Mouse (Mus musculus): ENCODE measurements at regions not wholly inside any gene's neighbourhood (a gene's known extent, or its start where the extent isn't known, plus 50 kb on each side); places are given as distances from the start of the nearest gene placed in this dataset.

DNA sequence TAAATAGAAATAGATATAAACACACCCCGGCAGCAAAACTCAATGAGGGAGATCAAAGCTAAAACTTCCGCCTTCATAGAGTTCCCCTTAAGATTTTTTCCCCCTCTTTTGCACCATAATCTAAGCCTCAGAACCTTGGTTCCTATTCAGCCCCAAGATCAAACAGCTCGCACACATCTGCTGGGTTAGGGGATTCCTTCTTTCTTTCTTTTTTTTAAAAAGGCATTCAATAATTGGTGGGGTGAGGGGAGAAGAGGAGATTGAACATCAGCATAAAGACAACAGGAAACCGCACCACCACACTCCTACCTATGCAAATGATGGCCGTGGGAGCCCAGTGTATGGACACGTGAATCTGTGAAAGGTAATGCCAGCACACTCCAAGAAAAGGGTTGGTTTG lies 229.5 kb upstream of the Hes1 start:
- no peak for DNase-seq (ENCODE audit: low spot score in 2 of 2)

DNA sequence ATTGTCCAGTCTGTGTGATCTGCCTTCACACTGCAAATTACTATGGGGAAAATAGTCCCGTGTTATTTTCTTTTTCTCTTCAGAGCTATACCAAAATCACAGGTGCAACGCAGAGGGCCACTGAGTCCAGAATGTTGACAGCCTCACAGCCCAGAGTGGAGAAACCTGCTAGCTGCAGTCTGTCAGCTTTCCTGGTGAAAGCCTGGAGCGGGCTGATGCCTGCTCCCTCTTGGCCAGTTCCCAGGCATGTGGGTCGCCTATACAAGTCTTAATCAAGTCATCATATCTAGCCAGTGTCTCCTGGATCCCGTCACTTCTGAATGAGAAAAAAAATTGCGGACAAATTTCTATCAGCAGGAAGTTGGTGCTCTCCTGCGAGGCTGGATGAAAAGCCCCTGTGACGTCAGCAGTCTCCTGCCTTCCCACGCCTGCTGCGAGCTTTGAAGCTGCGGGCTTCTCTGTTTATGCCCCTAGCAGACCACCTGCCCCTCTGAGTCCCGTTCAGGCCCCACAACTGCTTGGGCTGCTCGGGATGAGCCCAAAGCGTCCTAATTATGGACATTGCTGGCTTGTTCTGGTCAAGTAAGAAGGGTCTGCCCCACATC lies 227.1 kb upstream of the Hes1 start:
- no peak for DNase-seq (ENCODE audit: low spot score in 2 of 2)

DNA sequence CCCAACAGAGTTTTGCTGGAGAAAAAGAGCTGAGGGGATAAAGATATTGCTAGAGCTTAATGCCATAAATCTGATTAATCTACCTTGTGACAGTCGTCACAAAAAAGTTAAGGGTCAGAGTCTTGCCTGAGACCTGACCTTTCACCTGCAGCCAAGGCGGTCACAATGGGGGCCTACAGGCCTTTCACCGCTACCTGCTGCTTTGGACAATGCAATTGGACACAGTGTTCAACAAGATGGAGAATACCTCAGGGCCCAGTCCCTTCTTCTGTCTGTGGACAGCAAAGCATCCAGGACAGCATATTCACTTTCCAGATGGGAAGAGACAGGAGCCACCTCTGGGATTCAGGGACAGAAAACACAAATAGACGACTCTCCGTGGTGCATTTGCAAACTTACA lies 226.3 kb upstream of the Hes1 start:
- no peak for DNase-seq (ENCODE audit: low spot score in 2 of 2)

DNA sequence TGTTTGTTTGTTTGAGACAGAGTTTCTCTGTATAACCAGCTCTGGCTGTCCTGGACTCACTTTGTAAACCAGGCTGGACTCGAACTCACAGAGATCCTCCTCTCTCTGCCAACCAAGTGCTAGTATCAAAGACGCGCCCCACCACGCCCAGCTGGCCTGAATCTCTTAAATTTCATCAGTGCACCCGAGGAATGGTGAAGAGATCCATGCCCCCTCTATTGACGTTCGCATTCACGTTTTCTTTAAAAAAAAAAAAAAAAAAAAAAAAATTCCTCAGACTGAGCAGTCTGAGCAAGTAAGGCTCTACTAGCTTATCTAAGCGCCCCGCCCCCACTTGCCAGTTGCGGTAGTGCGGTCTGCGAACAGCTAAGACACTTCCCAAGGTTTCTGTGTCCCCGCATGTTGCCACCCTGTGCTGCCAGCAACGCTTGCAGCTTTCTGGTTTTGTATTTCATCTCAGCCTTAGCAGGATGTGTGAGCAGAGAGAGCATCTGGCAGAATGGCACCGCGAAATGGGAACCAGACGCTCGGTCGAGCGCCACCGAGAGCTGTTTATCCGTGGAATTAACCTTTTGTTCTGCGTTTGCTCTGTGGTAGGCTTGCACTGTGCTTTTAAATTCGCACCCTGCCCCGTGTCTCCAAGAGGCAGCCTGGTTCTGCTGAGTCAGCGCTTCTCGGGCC lies 225.1 kb upstream of the Hes1 start:
- DNase-seq (ENCODE audit: low spot score in 2 of 2), result peak; percentile 77 to 81

DNA sequence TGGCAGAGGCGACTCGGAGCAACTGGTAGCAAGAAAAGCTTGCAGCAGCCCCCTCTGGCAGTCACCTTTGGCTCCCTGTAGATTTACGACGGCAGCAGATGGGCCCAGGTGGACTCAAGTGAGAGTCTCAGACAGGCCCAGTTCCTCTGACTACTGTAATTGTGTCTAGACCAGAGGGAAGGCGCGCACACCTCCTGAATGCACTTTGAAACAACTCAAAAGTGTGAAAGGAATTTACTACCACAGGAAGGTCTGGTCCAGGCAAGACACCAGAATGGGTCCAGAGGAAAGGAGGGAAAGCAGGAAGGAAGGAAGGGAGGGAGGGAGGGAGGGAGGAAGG lies 224.6 kb upstream of the Hes1 start:
- DNase-seq (ENCODE audit: low spot score in 2 of 2), result no peak

DNA sequence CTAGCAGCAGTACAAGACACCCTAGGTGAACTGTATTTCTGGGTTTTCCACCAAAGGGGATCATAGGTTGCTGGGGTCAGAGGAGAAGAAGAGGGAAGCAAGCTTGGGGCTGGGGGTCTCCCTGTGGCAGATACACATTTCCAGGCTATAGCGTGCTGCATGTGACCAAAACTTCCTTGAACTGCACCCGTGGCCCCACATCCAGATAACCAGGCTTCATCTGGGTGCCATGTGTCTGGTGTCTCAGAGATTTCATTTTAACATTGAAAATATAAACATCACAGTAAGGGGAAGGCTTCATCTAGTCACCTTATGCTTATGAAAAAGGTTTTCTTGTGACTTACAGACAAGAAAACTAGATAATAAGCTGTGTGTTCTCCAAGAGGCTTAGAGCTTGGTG lies 223.8 kb upstream of the Hes1 start:
- no peak for DNase-seq (ENCODE audit: low spot score in 2 of 2)

DNA sequence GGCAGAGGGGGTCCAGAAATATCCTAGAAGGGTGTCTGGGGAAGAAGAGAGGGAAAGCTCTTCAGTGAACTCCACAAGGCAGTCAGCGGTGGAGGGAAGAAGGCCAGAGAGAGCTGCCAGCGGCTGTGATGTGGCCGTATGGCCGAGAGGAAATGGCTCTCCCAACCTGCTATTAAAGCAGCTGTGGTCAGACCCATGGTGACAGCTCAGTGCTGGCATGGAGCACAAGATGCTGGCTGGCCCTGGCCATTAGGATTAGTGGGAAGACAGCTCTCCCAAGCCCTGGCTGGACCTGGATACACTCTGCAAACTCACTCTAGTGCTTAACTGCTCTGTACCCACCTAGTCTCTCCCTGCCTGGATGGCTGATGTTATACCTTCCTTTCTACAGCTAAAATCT lies 223.1 kb upstream of the Hes1 start:
- DNase-seq (ENCODE audit: low spot score in 2 of 2), result no peak

DNA sequence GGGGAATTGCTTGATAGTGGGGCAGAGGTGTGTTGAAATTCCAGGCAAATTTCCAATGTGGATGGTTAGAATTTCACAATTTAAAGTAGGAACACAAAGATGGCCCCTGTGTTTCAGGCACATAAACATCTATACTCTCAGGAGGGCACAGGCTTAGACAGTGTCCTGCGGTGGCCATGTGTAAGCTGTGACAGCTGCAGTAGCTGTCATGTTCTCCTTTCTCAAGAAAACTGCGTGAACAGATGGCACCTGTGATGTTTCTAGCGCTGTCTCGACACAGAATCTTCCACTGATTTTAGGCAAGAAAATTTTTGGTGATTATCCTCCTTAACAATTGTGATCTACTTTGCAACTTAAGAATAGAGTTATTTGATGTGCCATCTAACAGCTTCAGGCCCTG lies 222.1 kb upstream of the Hes1 start:
- DNase-seq (ENCODE audit: low spot score in 2 of 2), result no peak

DNA sequence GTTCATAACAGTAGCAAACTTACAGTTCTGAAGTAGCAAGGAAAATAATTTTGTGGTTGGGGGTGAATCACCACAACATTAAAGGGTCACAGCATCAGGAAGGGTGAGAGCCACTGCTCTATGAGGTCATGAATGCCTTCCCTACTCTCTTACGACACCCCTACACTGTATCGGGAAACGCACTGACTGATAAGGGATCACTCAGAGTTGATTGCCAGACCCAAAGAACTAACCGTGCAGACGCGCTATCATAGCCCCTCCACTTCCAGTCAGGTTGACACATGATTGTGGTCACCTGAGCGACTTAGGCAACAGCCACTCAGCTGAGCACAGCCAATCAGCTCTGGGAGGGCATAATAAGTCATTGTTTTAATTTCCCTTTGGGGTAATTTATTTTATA lies 220.7 kb upstream of the Hes1 start:
- no peak for DNase-seq (ENCODE audit: low spot score in 2 of 2)

DNA sequence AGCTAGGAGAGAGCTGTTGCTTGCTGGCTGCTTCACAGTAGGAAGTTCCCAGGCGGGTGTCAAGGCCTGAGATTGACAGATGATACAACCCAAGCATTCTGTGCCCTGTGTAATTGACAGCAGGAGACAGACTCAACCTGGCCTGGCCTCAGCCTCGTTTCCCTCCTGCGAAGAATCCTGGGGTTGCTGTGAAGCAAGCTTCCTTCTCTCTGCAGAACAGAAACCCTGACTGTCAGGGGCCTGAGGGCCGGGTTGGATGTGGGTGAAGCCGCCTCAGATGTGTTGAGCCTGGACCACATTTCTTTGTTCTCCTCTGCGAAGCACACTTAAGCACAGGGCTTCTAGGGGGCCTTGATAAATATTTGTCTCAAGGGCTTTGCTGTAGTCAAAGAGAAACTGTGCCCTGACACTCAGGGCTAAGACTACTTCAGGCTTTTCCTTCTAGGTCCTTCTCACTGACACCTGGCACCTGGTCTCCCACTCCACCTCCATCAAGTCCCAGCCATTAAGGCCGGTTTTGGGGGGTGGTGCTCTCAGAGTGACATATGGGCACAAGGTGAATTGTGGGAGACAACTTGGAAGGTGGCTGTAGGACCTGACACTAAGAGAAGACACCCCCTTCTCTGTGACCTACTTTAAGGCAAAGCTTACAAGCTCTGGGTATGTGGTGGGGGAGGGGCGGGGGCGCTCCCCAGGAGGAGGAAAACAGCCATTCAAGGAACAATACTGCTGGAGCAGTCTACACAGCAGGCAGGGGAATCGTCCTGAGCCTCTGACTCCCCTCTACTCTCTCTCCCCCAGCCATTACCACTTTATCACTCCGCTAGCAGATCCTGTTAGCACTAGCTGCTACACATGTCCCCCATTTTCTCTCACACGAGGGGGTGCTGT lies 219.2 kb upstream of the Hes1 start:
- no peak for DNase-seq (ENCODE audit: low spot score in 2 of 2)

DNA sequence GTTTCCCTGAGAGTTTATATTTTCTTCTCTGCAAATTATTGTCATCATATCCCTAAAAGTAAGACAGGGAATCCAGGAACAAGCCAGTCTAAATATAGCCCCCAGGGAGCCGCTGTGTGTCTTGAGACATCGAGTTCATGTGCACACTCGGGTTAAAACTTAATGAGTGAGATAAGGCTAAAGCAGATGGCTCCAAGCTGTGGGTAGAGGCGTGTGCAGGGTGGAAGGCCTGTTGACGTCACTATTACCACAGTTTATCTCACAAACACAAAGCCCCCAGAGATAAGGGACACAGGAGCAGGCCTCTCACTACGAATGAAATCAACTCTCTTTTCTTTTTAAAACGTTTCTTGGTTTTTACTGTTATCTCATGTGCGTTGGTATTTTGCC lies 218.6 kb upstream of the Hes1 start:
- no peak for DNase-seq (ENCODE audit: low spot score in 2 of 2)

DNA sequence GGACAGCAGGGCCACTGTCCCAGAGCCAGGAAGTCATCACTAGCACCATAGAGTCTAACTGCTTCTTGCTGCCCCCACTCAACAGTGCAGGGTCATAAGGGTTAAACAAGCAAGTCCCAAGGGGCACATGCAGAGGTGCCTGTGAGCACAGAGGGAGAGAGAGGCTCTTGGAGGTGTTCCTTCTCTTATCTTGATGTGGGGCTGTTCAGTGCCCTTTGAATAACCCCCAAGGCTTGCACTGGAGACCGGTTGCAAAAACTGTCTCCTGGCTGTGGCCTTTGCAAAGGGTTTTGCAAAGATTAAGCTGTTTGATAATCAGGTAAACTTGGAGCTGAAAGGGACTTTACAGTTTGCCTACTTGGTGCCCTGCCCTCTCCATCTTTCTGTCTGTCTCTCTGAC lies 217.1 kb upstream of the Hes1 start:
- no peak for DNase-seq (ENCODE audit: low spot score in 2 of 2)

DNA sequence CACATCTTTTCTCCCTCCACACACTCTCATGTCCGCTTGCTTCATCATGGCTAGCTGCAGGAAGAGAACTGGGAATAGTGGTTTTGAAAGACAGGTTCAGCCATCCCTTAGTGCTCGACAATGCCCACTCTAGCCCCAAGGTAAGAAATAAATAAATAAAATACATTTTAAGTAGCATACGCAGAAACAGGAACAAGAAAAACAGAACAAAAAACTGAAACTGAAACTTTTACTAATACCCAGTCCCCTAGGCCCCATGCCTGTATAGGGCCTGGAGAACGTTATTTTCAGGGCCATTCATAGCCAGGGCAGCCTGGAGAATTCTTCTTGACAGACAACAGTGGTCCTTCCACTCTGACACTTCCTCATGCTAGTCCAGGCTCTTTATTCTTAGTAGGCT lies 216.4 kb upstream of the Hes1 start:
- no peak for DNase-seq (ENCODE audit: low spot score in 2 of 2)

DNA sequence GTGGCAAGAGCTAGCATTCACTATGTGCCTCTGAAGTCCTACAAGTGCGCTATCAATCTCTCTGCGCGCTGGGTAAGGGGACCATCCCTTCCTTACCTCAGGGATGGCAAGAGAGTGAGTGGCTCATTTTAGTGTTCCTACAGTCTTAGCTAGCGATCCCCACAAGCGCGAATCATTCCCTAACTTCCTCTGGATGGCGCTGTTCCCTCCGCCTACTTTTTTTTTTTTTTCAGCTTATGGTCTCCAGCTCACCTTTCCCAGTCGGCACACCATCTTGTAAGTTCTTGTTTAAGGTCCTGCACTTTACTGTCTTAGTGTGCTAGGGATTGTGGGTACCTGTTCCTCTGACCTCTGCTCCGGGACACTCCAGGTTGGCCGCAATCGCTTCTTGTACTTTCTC lies 215.7 kb upstream of the Hes1 start:
- DNase-seq (ENCODE audit: low spot score in 2 of 2), result no peak

DNA sequence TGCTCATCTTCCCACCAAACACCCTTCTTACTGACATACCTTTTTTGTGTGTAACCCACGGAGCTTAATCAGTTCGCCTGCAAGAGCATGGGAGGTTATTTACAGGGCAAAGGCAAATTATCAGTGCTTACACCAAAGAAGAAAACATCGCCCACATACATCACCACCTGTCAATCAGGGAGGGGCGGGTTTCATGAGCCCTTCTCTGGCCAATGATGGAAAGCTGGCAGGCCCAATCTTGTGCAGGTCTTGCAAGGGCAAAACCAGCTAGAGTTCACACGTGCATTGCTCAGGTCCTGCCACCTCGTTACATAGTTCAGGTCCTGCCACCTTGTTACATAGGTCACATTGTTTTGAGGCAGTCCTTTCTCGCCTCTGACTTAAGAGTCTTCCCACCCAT lies 214.7 kb upstream of the Hes1 start:
- DNase-seq (ENCODE audit: low spot score in 2 of 2), result no peak

DNA sequence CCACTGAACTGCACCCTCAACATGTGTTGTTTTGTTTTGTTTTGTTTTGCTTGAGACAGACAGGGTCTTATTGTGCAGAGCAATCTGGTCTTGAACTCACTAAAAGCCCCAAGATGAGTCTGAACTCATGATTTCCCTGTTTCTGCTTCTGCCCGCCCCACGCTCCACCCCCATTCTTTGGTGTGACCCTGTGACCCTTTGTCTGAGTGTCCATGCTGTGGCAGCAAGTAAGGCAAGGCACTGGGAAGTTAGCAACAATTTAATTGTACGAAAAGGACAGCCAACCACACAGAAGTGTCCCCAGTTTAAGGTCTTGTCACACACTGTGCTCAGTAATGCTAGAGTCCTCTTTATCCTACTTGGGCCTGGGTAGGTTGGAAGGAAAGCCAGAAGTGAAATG lies 213.6 kb upstream of the Hes1 start:
- no peak for DNase-seq (ENCODE audit: low spot score in 2 of 2)

DNA sequence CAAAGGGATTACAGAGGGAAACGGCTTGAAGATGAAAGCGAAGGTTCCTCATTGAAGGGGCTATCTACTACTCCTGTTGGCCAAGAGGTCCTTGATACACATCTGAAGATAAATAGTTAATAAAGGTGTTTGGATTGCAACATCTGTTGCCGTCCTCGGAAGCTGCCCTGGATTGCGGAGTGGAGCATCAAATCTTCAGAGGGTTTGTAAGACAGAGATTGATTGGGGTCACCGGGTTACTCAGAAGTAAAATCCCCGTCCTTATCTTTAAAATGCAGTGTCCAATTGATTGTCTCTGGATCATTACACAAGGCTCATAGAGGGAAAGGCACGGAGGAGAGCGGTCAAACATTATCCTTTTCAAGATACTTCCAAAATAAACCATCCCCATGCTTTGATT lies 212.4 kb upstream of the Hes1 start:
- DNase-seq (ENCODE audit: low spot score in 2 of 2), result no peak

DNA sequence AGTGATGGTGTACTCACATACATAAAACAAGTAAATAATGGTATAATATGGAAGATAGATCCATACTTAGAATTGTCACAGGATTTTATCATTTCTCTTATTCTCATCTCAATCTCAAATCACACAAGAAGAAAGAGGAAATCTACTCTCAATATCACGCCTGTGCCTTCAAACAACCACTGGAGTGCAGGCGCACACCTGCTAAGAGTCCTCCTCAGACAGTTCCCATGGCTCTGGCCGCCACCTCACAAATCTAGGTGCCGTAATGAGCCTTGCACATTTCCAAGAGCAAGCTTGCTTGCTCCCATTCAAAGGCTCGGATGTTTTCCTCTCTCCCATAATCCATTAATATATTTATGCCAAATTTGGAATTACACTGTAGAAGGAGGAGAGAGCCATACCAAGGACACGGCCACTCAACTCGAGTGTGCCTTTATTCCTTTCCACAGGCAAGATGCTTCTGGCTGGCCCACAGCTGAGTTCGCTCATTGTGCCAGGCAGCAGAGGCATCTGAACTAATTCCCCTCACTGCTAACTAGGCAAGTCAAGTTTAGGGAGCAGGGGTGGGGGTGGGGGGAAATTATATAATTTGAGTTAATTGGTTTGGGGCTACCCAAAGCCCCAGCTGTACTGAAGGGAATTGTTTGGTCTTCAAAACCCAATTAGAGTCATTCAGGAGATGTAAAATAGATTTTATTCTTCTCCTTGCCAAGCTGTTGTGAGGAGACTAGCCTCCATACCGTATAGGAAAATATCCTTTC lies 209.2 kb upstream of the Hes1 start:
- no peak for DNase-seq (ENCODE audit: low spot score in 2 of 2)

DNA sequence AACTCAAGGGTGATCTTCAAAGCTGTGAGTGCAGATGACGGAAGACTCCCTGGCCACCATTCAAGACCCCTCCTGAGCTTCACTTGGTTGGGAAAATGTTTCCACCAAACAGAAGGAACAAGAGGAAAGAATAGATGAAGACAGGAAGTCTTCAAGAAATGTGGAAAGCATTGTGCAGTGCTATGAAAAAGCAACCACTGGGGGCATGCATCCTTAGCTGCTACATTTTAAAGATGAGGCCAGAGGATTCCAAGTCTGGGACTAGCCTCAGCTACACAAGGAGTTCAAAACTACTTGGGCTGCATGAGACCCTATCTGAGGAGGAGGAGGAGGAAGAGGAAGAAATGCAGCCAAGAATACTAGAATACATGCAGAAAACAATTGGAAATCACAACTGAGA lies 207.6 kb upstream of the Hes1 start:
- no peak for DNase-seq (ENCODE audit: low spot score in 2 of 2)

DNA sequence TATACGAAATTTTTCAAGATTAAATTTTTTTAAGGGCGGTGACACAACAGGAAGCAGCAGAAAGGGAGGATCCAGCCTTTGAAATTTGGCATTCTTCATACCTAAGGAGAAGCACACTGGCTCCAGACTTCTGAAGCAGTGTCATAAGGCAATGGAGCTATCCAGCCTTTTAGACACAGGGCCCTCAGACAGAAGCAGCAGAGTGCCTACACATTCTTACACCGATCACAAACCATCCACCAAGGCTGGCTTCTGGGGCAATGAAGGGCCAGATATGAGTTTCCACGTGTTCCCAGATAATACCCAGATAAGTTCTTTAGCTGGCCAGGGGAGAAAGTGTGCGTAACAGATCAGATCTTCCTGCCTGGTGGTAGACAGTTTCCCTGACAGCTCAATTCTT lies 205.5 kb upstream of the Hes1 start:
- DNase-seq (ENCODE audit: low spot score in 2 of 2), result no peak

DNA sequence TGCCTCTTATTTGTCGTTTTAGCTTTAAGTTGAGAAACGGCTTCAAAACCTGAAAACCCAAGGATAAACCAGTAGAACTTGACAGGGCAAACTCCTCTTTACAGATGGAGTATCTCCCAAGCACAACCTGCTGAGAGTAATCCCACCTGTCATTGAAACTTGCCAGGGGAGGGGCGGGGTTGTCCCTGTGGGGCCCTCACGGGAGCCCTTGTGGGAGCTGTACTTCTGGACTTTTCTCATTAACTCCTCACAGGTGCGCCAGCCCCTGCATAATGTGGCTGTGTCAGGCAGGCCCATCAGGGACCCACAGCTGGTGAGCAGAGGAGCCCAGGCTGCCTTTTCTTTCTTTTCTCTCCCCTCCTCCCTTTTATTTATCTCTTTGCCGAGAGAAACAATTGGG lies 203.9 kb upstream of the Hes1 start:
- no peak for DNase-seq (ENCODE audit: low spot score in 2 of 2)

DNA sequence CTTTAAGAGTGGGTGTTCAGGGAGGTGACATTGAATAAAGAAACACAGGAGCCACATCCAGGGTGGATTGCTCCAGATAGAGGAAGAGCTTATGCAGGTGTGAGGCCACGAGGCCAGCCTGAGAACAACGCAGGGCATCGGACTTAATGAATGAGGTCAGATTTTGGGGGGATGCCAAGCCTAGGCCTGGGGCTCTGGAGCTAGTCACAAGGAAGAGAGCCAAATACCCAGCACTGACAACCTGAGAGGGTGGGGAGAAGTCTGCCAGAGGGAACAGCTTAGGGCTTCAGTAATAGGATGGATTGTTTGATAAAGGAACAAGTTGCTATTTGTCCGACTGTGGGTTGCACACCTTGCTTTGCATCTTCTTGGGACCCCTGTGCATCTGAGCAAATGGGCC lies 203.1 kb upstream of the Hes1 start:
- DNase-seq (ENCODE audit: low spot score in 2 of 2), result no peak

Measured in right cerebral cortex, postnatal 36 days (tissue).